Mouse (Mus musculus) cortical plate, adult 2 months (tissue): ENCODE data around the gene Exoc3l.

Source experiments
- CTCF ChIP-seq: fragments of 200-500 bp; IDR thresholded peaks from 2 replicates; pipeline ENCODE4 v1.5.1; 2011; ENCODE audit warnings: mild to moderate bottlenecking, control low read depth, low read length; ENCODE audit not compliant: insufficient read depth; ENCODE audit errors: extremely low read depth
- POLR2A ChIP-seq: fragments of 200-500 bp; IDR thresholded peaks from 2 replicates; pipeline ENCODE4 v1.6.1; 2011; ENCODE audit warnings: mild to moderate bottlenecking, low read length, control low read depth; ENCODE audit not compliant: insufficient read depth; ENCODE audit errors: extremely low read depth

DNA sequence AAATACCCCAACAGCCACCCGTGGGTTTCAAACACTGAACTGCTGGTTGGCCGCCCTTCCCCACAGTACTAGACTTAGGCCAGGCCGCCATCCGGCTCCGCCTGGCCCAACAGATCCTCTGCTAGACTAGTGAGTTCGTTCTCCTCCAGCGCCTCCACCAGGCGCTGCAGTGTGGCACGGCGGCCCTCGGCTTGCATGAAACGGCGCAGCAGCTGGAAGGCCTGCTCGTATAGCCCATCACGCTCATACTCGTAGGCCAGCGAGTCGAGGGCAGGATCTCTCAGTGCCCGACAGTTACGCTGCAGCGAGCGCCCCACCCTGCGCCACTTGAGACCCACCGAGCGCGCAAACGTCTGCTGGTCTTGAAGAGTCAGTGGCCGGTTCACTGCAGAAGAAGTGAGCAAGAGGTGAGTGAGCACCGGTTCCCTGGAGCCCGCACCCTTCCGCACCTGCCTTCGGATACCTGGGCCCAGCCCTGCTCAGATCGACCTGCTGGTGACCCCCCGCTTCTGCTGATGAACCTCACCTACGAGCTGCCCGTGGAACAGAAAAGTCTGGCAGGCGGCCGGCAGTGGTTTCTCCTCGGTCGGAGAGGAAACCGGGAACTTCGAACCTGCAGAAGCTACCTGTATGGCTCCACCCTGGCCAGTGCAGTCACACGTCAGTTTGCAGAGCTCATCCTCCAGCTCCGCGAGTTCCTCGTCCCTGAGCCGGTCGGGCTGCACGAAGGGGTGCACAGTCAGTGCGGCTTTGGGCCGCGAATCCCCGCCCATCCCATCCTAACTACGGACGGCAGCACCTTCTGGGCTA is 36.8 kb downstream of the Exoc3l start:
- no peak for TF ChIP-seq POLR2A
- no peak for TF ChIP-seq CTCF
